Mouse (Mus musculus) E14TG2a.4 (cell line): Measurements from ENCODE around the gene Olfr201.

ENCODE experiments used
- CTCF ChIP-seq: conservative IDR thresholded peaks from 2 replicates; pipeline ENCODE4 v1.5.1; 2014; ENCODE audit warnings: low read length
- NANOG ChIP-seq: IDR thresholded peaks from 2 replicates; pipeline ENCODE4 v1.6.1; 2014; ENCODE audit warnings: borderline replicate concordance, low read length, mixed read lengths

DNA sequence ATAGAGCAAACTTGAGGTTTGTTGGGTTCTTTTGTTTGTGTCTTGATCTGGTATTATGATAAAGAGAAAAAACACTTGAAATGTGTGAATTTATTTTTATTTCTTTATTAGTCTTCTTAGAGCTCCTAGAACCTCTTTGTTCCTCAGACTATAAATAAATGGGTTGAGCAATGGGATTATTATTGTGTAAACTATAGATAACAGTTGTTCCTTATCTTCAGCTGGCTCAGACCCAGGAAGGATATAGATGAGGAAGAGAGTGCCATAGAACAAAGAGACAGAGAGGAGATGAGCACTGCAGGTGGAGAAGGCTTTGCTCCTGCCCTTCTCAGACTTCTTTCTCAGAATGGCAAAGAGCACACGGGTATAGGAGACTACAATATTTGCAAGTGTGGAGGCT lies 11.0 kb upstream of the Olfr201 start:
- TF ChIP-seq CTCF (no peak), NANOG (no peak)
